Mouse (Mus musculus) testis, postnatal 14 days (tissue): ENCODE results near the gene Lin37.
A peak's percentile ranks its signal among the peaks of the same experiment; 100 is the strongest.

ENCODE experiments used
- DNase-seq: peaks from one replicate; pipeline ENCODE4 v3.0.0; 2021; ENCODE audit warnings: low spot score

Gene Lin37

DNA sequence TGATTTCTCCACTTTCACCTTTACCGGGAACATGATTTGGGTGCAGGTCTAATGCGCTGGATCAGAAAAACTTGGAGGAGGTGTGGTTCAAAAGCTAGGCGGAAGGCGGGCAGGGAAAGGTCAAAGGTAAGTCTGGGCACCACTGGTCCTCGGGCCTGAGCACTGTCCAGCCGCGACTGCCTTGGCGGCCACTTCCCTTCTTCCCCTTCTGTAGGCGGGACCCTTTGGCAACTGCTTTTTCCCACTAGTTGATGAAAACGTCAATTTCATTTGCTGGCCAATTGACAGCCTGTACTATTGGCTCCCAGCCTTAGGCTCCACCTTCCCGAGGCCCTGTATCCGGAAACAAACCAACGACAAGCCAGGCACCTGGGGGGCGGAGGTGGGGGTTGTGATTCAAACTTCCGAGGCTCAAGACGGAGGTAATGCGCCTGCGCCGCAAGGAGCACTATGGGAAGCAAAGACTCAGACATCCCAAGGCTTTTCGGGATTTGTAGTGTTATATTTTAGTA lies at the start of gene Lin37:
Gene Lin37, minus strand, starts transcription at position 396 of the 512 bp plus-strand sequence.
- peak; percentile 96 for DNase-seq

DNA sequence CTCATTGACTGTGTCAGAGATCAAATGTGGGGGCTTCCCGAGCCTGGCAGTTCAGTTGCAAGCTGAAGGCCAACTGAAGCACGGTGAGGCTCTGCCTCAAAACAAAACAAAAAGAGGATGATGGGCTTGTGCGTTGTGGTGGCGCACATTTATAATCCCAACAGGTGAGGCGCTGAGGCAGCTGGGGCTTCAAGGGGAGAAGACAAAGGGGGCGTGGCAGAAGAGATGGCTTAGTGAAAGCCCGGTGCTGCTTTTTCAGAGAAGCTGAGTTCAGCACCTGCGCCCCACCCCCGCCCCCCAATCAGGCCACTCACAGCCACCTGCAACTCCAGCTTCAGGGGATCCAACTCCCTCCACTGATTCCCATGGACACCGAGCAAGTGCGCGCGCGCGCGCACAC lies 48.8 kb upstream of the Lin37 start:
- no peak for DNase-seq

DNA sequence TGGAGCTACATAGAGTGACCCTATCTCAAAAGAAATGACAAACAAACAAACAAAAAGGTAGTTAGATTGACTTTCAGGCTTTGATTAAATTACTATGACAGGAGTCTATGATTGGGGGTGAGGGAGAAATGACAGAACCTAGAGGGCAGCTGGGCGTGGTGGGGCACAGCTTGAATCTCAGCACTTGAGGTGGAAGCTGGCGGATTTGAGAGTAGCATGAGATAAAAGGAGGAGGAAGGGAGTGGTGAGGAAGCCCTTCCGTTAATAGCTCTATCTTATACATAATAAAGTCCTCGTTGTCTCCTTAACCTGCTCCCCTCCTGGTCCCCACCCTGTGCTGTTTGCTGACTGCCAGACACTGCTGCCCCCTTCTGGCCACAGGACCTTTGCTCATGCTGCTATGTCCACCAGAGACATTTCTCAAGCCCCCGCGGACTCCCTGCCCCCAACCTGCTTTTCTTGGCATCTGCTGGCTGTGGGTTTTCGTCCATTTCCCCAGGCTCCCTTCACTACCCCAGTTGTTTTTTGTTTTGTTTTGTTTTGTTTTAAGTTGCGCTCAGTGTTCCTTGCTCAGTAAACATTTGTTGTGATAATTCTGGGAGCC lies 48.2 kb upstream of the Lin37 start:
- DNase-seq, result no peak

DNA sequence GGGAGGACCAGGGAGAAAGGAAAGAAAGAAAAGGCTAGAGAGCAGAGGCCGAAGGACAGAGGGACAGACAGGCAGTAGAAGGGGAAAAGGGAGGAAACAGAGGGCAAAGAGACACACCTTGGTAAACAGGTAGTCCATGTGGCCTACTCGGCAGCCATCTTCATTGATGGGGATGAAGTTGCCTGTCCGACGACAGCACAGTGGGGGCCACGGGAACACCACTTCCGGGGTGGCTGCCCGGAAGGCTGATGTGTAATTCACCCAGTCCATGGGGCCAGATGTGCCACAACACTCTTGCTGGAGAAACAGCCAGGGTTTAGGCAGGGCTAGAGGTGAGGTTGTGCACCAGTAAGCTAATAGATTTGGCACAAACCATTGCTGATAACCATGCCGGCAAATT lies 45.3 kb upstream of the Lin37 start:
- no peak for DNase-seq

DNA sequence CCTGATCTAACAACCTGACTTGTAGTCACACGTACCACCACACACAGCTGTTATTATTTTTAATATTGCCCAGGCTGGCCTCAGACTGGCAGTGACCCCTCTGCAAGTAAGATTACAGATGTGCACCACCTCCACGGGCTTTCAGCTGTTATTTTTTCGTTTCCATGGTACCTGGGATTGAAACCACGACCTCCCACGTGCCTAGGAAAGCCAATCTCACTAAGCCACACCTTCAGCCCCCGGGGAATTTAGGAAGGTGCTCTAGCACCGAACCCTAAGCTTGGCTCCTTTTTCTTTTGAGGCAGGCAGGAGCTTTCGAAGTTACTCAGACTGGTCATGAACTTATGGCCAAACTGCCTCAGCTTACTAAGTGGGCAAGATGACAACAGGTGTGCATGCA lies 44.8 kb upstream of the Lin37 start:
- no peak for DNase-seq

DNA sequence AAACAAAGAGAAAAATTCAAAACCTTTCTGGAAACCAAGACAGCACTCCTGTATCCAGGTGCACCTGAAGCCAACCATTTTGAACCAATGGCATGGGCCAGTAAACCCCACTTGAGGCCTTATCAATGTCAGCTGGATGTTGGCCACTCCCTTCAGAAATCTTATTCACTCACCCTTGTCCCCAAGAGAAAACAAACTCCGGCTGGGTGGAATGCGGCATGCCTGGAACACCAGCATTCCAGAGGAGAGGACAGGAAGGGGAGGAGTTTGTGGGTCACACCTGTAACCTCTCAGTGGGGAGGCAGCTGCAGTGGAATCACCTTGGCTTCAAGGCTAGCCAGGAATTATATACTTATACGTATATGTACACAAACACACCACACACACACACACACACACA lies 42.9 kb upstream of the Lin37 start:
- no peak for DNase-seq

DNA sequence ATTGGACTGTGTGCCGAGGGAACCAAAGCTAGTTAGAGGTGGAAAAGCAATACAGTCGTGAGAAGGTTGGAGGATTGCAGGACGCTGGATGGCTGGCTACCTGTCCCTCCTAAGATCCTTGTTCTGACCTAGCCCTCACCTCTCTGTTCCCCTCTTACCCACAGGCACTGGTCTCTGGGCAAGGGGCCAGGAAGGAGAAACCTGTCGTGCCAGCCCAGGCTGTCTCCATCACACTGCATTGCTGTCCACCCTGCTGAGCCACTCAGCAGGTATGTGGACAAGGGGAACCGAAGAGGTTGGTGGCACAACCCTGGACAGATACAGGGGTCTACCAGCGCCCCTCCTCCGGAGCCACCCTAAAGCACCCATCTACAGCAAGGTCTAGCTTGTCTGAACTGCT lies 41.0 kb upstream of the Lin37 start:
- no peak for DNase-seq

DNA sequence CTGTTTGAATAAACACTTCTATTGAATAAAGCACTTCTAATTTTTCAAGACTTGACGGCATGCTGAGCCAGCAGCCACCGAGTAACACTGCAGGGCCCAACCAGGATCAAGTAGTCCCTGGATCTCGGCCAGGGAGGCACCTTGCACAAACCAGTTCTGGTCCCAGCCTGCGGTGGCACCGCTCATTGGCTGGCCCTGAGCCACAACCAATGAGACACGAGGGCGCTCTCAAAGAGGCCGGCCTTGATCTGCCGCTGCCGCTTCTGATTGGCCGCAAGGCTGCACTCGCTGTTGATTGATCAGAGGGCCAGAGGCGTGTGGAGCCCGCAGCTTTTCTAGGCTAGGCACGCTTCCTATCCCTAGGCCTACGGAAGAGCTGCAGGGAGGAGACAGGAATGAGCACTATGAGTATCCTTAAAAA lies 40.3 kb upstream of the Lin37 start:
- peak; percentile 95 for DNase-seq

DNA sequence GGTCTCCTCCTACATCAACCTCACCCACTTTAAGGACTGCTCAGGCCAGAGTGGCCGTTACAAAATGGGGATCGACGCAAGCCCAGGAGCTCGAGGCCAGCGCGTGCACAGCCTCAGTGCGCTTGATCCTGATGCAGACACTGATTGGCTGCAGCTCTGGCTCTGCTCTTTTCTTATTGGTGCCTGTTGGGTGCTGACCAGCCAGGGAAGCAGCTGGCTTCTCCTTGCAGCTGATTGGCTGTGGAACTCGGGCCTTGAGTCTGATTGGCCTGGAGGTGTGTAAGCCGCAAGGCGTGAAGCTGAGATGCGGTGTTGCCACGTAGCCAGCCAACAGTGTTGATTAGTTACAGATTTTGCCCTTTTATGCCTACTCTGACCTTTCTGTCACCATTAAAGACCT lies 39.1 kb upstream of the Lin37 start, which contains the start of gene Zbtb32:
Gene Zbtb32, minus strand, starts transcription at position 124 of the 400 bp plus-strand sequence.
- DNase-seq, result peak; percentile 93

DNA sequence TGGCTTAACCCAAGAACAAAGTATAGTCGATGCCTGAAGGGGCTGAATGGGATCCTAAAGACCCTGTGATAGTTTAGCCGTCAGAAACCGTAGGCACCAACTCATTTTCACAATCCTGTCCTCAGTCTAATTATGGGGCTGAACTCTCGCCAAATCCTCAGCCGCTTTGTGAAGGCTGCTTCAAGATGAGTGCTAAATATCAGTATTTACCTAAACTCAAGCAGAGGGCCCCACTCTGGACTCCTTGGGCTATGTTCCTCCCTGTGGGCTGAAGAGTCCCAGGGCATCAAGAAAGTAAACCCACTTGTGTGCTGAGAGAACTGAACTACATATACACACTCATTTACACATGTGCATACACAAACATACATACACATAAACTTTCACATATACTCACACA lies 37.2 kb upstream of the Lin37 start:
- no peak for DNase-seq

DNA sequence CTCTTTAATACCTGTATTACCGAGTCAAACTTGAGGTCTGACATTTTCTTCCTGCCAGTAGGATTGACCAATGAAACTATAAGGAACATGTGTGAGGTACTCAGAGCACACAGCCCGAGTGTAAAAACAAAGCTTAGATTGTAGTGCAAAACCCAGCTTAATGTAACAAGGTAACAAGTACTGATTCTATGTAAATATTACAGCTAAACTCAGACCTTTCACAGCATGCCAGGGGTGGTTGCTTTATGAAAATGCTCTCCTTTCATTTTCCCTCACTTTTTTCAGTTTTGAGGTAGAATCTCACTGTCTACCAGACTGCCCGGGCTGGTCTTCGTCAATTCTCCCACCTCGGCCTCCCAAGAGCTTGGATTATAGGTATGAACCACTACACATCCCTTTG lies 36.5 kb upstream of the Lin37 start:
- no peak for DNase-seq

DNA sequence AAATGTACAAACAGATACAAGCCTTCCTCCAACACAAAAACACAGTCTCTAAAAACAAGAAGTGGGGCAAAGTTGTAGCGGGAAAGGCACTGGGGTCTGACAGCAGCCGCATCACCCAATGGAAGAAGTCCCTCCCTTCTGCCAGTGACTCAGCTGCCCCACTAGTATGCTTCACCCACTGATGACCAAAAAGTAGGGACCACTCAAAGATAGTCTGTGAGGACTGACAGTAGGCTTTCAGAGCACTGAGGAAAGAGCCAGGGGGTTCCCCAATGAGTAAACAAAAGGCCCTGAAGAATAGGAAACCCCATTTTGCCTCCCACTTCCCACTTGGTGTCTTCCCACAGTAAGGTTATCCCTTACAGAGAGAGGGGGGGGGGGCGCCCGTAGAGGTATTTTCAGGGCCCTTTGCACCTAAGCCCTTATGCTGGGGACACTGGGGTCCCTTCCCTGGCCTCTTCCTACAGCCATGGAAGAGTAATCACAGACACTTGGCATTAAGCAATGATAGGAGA lies 34.9 kb upstream of the Lin37 start:
- no peak for DNase-seq

DNA sequence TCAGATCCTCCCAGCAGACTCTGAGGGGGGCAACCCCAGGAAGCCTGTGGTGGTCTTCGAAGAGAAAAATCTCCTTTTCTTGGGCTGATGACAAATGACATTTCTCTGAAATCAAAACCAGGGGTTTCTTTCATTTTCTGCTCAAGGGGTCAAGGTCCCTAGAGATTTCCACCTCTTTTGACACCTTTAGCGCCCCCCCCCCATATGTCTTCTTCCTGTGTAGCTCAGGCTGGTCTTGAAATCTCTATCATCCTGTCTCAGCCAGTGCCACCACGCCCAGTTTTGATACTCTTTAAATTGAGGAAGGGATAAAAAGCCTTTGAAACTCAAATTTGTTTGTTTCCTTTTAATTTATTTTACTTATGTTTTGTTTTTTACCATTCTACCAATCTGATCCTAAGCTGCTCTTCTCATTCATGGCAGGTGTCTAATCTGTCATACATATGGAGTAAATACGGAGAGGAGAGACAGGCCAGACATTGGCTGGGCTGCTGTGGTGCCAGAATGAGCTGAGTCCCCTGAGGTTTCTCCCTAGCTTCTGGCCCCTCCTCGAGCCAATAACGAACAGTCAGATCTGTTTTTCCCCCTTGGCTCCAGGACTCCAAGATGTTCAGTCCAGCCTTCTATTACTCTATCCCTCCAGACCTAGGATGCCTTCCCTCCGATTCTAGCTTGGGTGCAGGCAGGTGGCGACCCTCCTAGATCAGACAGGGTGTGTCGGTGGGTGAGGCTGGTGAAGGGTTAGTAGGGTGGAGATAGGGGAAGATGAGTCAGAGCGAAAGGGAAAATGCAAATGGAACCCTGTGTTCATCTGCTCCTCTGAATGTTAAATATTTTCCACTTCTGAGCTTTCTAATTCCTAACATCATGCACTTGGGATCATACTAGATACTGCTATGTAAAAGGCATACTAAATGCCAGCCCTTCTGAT lies 34.2 kb upstream of the Lin37 start:
- DNase-seq, result no peak

DNA sequence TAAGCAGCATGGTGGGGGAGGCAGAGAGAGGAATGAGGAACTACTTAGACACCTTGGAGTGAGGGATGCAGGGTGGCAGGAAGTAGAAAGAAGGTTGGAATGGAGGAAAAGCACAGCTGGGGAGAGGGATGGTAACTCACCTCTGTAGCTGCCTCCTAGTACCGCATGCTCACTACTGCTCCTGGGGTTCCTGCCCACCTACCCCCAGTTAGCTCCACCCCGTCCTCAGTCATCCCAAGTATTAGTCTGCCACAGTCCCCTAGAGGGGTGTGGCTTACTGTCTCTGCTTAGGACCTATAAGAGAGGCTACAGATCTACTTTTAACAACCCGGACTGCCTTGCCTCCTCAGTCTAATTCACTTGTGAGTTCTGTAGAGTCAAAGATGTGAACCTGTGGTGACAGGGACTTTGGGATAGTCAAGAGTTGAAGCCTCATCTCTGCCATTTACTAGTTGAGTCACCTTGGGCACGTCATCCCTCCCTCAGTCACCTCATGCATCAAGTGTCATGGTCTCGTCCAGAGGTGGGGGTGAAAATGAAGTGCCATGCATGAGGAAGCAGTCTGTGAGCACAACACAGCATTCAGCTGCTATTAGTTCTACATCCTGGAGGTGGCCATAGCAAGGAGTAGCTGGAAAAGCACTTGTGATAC lies 33.3 kb upstream of the Lin37 start:
- no peak for DNase-seq

DNA sequence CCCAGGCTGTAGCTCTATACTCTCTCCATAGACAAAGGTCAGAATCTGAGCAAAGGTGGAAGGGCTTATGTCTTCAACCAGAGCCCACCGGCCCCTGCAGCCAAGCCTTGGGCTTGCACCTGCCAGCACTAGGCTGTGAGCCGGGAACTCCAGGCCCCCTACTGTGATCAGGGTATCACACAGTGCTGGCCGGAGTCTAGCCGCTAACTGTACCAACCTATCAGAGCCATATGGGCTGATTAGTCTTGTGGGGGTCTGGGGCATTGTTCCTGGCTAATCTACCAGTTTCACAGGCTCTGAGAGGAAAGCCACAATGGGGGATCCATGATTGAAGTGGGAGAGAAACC lies 31.9 kb upstream of the Lin37 start:
- no peak for DNase-seq

DNA sequence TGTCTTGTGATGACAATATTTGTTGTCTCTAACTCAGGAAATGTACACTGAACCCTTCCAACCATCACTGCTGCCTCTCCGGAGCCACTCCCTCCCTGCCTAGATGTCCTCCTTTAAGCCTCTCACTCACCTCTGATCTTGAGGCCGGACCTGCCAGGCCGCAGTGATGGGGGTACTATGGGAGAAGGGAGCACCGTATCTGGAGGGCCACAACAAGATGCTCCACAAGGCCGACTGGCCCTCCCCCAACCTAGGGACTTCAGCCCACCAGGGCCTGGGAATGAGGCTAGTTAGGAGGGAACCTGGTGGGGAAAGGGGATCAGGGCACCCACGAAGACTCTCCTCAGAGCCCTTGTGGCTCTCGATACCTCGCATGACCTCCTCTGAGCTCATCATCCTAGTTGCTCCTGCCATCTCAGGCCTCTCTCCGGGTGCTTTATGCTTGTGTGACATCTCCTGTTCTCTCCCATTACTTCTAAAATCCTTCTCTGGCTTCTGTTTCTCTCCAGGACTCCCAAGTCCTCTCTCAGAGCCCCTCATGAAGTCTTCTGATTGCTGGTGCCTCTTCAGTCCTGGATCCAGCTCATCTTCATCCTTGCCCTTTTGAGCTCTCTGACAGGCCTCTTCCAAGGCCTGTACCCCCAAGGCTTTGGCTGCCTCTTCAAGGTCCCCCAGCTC lies 31.4 kb upstream of the Lin37 start:
- no peak for DNase-seq

DNA sequence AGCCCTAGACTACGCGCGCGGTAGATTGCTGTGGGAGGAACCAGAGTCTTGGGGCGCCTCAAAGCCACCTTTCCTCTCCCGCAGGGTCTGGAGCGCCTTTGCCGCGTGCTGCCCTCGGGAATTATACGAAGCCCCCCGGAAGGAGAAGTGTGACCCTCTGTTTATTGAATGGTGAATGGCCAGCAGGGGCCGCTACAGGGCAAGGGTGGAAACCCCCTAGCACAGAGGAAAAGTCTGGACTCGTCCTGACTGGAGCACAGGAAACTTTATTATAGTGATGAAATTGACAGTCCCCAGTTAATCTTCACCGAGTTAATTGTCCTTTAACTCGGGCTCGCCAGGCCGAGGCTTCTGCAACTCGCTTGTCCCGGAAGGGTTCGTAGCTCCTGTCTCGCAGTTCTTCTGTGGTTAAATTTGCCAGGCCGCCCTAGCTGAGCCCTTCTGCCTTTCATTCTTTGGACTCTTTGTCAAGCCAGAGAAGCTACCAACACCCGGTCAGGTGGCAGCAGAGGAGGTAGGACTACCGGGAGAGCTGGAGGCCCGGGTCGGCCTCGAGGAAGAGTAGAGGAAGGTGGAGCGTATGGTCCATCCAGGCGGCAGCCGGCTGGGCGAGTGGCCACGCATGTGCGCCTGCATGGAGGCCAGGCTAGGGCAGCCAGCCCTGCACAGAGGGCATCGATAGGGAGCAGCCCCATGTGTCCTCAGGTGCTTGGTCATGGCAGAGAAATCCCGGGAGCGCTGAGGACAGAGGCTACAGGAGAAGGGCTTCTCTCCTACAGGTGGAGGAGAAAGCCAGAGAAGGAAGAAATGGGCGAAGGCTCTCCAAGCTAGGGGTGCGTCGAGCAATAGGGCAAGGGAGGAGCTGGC lies 30.0 kb upstream of the Lin37 start:
- peak; percentile 78 for DNase-seq

DNA sequence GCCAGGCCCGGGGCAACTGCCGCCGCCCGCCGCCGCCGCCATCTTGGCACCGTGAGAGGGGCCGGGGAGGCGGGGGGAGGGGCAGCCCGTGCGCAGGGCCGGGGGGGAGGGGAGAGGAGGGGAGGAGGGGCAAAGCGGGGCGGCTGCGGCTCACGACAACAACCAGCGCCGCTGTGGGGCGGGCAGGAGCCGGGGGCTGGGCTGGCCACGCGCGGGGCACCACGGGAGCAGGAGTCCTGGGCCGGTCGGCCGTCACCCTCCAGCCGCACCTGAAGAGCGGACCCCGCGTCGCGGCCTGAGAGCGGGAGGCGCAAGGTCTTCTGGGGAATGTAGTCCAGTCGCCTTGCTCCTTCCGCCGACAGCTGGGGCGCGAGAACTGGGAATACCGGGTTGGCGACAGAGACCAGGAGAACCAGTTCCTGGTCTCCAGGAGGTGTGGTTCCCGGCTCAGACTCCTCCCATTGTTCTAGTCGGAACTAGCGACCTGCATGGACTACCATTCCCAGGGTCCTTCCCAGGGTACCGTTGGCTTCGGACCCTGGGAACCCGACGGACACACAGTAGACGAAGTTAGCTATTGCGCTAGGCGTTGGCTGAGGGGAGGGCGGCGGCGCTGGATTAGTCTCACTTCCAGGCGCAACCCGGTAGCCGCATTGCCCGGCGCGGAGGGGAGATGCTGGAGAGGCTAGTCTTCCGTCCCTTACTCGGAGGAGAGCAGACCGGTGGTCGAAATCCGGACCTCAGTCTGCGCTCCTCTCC lies 29.2 kb upstream of the Lin37 start, which contains the start of gene Kmt2b:
Gene Kmt2b, minus strand, starts transcription at position 51 of the 759 bp plus-strand sequence.
- DNase-seq, result peak; percentile 99

DNA sequence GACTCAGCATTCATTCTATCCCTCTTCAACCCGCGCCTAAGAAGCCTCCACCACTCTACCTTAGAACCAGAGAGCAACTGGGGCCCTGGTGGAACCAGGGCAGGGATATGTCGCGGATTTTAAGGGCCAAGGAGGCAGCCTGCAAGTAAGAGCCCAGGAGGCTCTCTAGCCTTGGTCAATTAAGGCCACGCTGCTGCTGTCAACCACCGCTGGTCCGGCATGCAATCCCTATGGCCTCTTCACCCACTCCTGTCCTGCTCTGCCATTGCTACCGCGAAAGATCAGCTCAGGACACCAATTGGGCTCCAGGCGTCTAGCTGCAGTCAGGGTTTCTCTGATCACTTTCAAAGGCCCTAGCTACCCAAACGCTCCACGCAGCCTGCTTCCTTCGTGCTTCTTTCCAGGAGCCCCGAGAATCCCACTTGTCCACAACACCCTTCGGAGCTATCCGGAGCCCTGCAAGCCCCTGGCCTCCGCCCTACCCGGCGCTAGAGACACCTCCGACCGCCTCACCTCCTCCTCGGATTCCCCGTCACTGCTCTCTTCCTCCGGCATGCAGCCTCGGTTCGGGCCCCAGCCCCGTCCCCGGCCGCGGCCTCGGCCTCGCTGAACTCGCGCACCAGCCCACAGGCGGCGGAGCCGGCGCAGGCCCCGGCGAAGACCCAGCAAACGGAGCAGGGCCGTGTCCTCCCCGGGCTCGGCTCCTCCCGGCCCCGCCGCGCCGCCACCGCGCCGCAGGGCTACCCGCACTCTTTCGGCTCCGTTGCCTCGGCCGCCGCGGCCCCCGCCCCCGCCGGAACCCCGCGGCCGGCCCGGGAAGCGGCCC lies 28.4 kb upstream of the Lin37 start:
- DNase-seq, result peak; percentile 72
